Mouse (Mus musculus): ENCODE measurements at regions not wholly inside any gene's neighbourhood (a gene's known extent, or its start where the extent isn't known, plus 50 kb on each side); places are given as distances from the start of the nearest gene placed in this dataset.
"Not testable (repeated sequence)": the region's sequence is repeated elsewhere in the genome, so short reads cannot be mapped to it uniquely, and the experiment has no call there.

- H3K27ac ChIP-seq: no peak overlapping the region
- H3K4me1 ChIP-seq (replicated peaks; ENCODE audit: control insufficient read depth in 2 of 2, insufficient read depth in 2 of 2, low read length in 1 of 2): no peaks in the 10 kb centered on the region
- H3K4me2 ChIP-seq (ENCODE audit: low read depth): no peak overlapping the region
- DNase-seq (ENCODE audit: low read depth in 3 of 3, low spot score in 3 of 3) (no peak), ATAC-seq (ENCODE audit: insufficient read depth) (no peak)
- H3K9me3 ChIP-seq (ENCODE audit: control insufficient read depth, low read length): no peaks in the 10 kb centered on the region
- no peaks in the 10 kb centered on the region for H3K27me3 ChIP-seq (ENCODE audit: control insufficient read depth, insufficient read depth, low read length)
- H3K9ac ChIP-seq (replicated peaks): no peak overlapping the region
- H3K4me3 ChIP-seq (ENCODE audit: insufficient read depth in 1 of 2, low read depth in 2 of 2, low read length in 2 of 2): no peak overlapping the region
- no peaks in the 10 kb centered on the region for H3K36me3 ChIP-seq (replicated peaks; ENCODE audit: control insufficient read depth, insufficient read depth, low read depth)
- TF ChIP-seq EP300 (IDR thresholded peaks at IDR 0.05; ENCODE audit: low read depth) (no peak), CTCF (IDR thresholded peaks at IDR 0.05; ENCODE audit: low read depth) (no peak)
- WGBS (ENCODE audit: insufficient replicate concordance): 70% methylated on average over 6 of the region's 6 CpGs
These were observed 101.7 kb upstream of the Ipo5 start for GRCm38 (mm10) chr14:120809321-120809720.

- TF ChIP-seq EP300 (IDR thresholded peaks at IDR 0.05; ENCODE audit: low read depth) (no peak), CTCF (IDR thresholded peaks at IDR 0.05; ENCODE audit: low read depth) (no peak)
- H3K4me2 ChIP-seq (ENCODE audit: low read depth): no peak overlapping the region
- H3K9me3 ChIP-seq (ENCODE audit: control insufficient read depth, low read length): no peaks in the 10 kb centered on the region
- no peak overlapping the region for H3K9ac ChIP-seq (replicated peaks)
- DNase-seq (ENCODE audit: low read depth in 3 of 3, low spot score in 3 of 3): no peak
- no peaks in the 10 kb centered on the region for H3K36me3 ChIP-seq (replicated peaks; ENCODE audit: control insufficient read depth, insufficient read depth, low read depth)
- no peak overlapping the region for H3K27ac ChIP-seq
- H3K4me1 ChIP-seq (replicated peaks; ENCODE audit: control insufficient read depth in 2 of 2, insufficient read depth in 2 of 2, low read length in 1 of 2): no peaks in the 10 kb centered on the region
- 75% methylated on average over 9 of the region's 9 CpGs for WGBS (ENCODE audit: insufficient replicate concordance)
- H3K27me3 ChIP-seq (ENCODE audit: control insufficient read depth, insufficient read depth, low read length): no peaks in the 10 kb centered on the region
- no peak for ATAC-seq (ENCODE audit: insufficient read depth)
- H3K4me3 ChIP-seq (ENCODE audit: insufficient read depth in 1 of 2, low read depth in 2 of 2, low read length in 2 of 2): no peak overlapping the region
These were observed 97.1 kb upstream of the Ipo5 start for GRCm38 (mm10) chr14:120813938-120814337.

- not testable (repeated sequence) for H3K27ac ChIP-seq; H3K4me1 ChIP-seq (replicated peaks; ENCODE audit: control insufficient read depth in 2 of 2, insufficient read depth in 2 of 2, low read length in 1 of 2); H3K27me3 ChIP-seq (ENCODE audit: control insufficient read depth, insufficient read depth, low read length); H3K9ac ChIP-seq (replicated peaks); H3K9me3 ChIP-seq (ENCODE audit: control insufficient read depth, low read length); H3K4me3 ChIP-seq (ENCODE audit: insufficient read depth in 1 of 2, low read depth in 2 of 2, low read length in 2 of 2); H3K36me3 ChIP-seq (replicated peaks; ENCODE audit: control insufficient read depth, insufficient read depth, low read depth); DNase-seq (ENCODE audit: low read depth in 3 of 3, low spot score in 3 of 3); H3K4me2 ChIP-seq (ENCODE audit: low read depth); ATAC-seq (ENCODE audit: insufficient read depth)
- WGBS (ENCODE audit: insufficient replicate concordance): 54% methylated on average over 3 of the region's 3 CpGs
These were observed 95.9 kb upstream of the Ipo5 start for GRCm38 (mm10) chr14:120815126-120815525.

GRCm38 (mm10) chr14:120816529-120816928 is 94.5 kb upstream of the Ipo5 start:
- 53% methylated on average over 2 of the region's 2 CpGs for WGBS (ENCODE audit: insufficient replicate concordance)

GRCm38 (mm10) chr14:120826187-120826586 is 84.8 kb upstream of the Ipo5 start:
- Histone ChIP-seq H3K4me2 (ENCODE audit: low read depth) (no peak overlapping the region), H3K4me1 (replicated peaks; ENCODE audit: control insufficient read depth in 2 of 2, insufficient read depth in 2 of 2, low read length in 1 of 2) (no peaks in the 10 kb centered on the region), H3K4me3 (ENCODE audit: insufficient read depth in 1 of 2, low read depth in 2 of 2, low read length in 2 of 2) (no peak overlapping the region), H3K36me3 (replicated peaks; ENCODE audit: control insufficient read depth, insufficient read depth, low read depth) (no peaks in the 10 kb centered on the region), H3K9ac (replicated peaks) (no peak overlapping the region), H3K27me3 (ENCODE audit: control insufficient read depth, insufficient read depth, low read length) (no peaks in the 10 kb centered on the region), H3K27ac (no peak overlapping the region), H3K9me3 (ENCODE audit: control insufficient read depth, low read length) (no peaks in the 10 kb centered on the region)
- ATAC-seq (ENCODE audit: insufficient read depth) (no peak), DNase-seq (ENCODE audit: low read depth in 3 of 3, low spot score in 3 of 3) (no peak)
- TF ChIP-seq CTCF (IDR thresholded peaks at IDR 0.05; ENCODE audit: low read depth) (no peak), EP300 (IDR thresholded peaks at IDR 0.05; ENCODE audit: low read depth) (no peak)
- WGBS (ENCODE audit: insufficient replicate concordance): 57% methylated on average over 4 of the region's 4 CpGs

More at GRCm38 (mm10) chr14:120816529-120816928, 94.5 kb upstream of the Ipo5 start:
- TF ChIP-seq EP300 (IDR thresholded peaks at IDR 0.05; ENCODE audit: low read depth) (no peak), CTCF (IDR thresholded peaks at IDR 0.05; ENCODE audit: low read depth) (no peak)
- Histone ChIP-seq H3K4me3 (ENCODE audit: insufficient read depth in 1 of 2, low read depth in 2 of 2, low read length in 2 of 2) (no peak overlapping the region), H3K9ac (replicated peaks) (no peak overlapping the region), H3K9me3 (ENCODE audit: control insufficient read depth, low read length) (no peaks in the 10 kb centered on the region), H3K36me3 (replicated peaks; ENCODE audit: control insufficient read depth, insufficient read depth, low read depth) (no peaks in the 10 kb centered on the region), H3K4me2 (ENCODE audit: low read depth) (no peak overlapping the region), H3K27me3 (ENCODE audit: control insufficient read depth, insufficient read depth, low read length) (no peaks in the 10 kb centered on the region), H3K4me1 (replicated peaks; ENCODE audit: control insufficient read depth in 2 of 2, insufficient read depth in 2 of 2, low read length in 1 of 2) (no peaks in the 10 kb centered on the region), H3K27ac (no peak overlapping the region)
- DNase-seq (ENCODE audit: low read depth in 3 of 3, low spot score in 3 of 3) (no peak), ATAC-seq (ENCODE audit: insufficient read depth) (no peak)

- H3K36me3 ChIP-seq (replicated peaks; ENCODE audit: control insufficient read depth, insufficient read depth, low read depth); H3K9ac ChIP-seq (replicated peaks); H3K9me3 ChIP-seq (ENCODE audit: control insufficient read depth, low read length); H3K27ac ChIP-seq; H3K4me3 ChIP-seq (ENCODE audit: insufficient read depth in 1 of 2, low read depth in 2 of 2, low read length in 2 of 2); H3K4me2 ChIP-seq (ENCODE audit: low read depth); ATAC-seq (ENCODE audit: insufficient read depth); H3K4me1 ChIP-seq (replicated peaks; ENCODE audit: control insufficient read depth in 2 of 2, insufficient read depth in 2 of 2, low read length in 1 of 2); H3K27me3 ChIP-seq (ENCODE audit: control insufficient read depth, insufficient read depth, low read length): not testable (repeated sequence)
- peak in 1 of 3 experiments; percentile 41 for DNase-seq (ENCODE audit: low read depth in 3 of 3, low spot score in 3 of 3)
- 29% methylated on average over 20 of the region's 20 CpGs for WGBS (ENCODE audit: insufficient replicate concordance)
These were observed 80.6 kb upstream of the Ipo5 start for GRCm38 (mm10) chr14:120830389-120830835.

All from liver, embryonic 14.5 days (tissue).